Mouse (Mus musculus) thymus, adult 2 months (tissue): ENCODE measurements around the gene 5730455P16Rik.

Experiments used
- CTCF ChIP-seq: fragments of 200-500 bp; IDR thresholded peaks from 2 replicates; pipeline ENCODE4 v1.5.1; 2012; ENCODE audit warnings: mild to moderate bottlenecking, control low read depth, low read length, moderate library complexity, borderline replicate concordance; ENCODE audit not compliant: control insufficient read depth, poor library complexity, insufficient read depth; ENCODE audit errors: extremely low read depth
- POLR2A ChIP-seq: fragments of 200-500 bp; IDR thresholded peaks from 2 replicates; pipeline ENCODE4 v1.6.1; 2012; ENCODE audit warnings: mild to moderate bottlenecking, low read length, control low read depth, moderate library complexity; ENCODE audit not compliant: control insufficient read depth, poor library complexity, insufficient read depth; ENCODE audit errors: extremely low read depth

DNA sequence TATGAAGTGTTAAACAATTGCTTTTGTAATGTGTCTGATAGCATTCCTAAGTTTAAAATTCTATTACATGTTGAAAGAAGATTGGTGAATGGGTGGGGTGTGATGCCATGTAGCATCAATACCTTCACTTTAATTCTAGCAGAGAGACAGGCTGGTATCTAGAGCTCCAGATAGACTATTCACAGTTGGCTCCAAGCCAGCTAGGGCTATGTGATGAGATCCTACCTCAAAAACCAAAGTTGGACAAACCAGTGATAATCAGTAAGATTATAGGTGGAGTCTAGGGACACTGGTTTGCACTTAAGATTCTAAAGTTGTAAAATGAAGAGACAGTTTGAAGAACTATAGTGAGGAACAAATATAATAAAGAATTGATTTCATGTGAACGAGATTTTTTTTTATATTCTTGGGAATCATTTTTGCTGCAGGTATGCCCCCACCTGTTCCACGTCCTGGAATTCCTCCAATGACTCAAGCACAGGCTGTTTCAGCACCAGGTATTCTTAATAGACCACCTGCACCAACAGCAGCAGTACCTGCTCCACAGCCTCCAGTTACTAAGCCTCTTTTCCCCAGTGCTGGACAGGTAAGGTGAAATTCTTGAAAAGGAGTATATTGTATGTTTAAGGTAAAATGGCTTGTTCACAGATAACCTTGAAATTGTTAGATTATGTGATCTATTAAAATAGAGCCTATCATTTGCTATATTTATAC is 13.7 kb upstream of the 5730455P16Rik start:
- TF ChIP-seq CTCF: no peak
- no peak for TF ChIP-seq POLR2A
